Mouse (Mus musculus) embryonic facial prominence, embryonic 13.5 days (tissue): ENCODE results near the gene Tjp2. TPM values are rescaled to one million over a fixed set of nuclear protein-coding genes. Genes with fewer than 3 reads are reported as not detected.

ENCODE experiments used
- ATAC-seq: fragments of 200-750 bp; cut with Nextera tagmentation; 2 replicates; pipeline ENCODE4 v1.8.0; 2017; ENCODE audit warnings: low read depth; ENCODE audit not compliant: insufficient number of reproducible peaks, insufficient read depth, low FRiP score, low TSS enrichment
- H3K27ac ChIP-seq: fragments of 300-500 bp; sonication (generic); 2 replicates; pipeline ENCODE4 v1.5.1; 2015; ENCODE audit warnings: moderate library complexity, mild to moderate bottlenecking, inconsistent platforms
- H3K27me3 ChIP-seq: fragments of 300-500 bp; sonication (generic); 2 replicates; pipeline ENCODE4 v1.6.1; 2015; ENCODE audit warnings: mild to moderate bottlenecking, inconsistent platforms
- H3K36me3 ChIP-seq: fragments of 300-500 bp; sonication (generic); 2 replicates; pipeline ENCODE4 v1.6.1; 2015; ENCODE audit warnings: mild to moderate bottlenecking, inconsistent platforms
- H3K4me1 ChIP-seq: fragments of 300-500 bp; sonication (generic); 2 replicates; pipeline ENCODE4 v1.6.1; 2015; ENCODE audit warnings: inconsistent platforms
- H3K4me2 ChIP-seq: fragments of 300-500 bp; sonication (generic); 2 replicates; pipeline ENCODE4 v1.6.1; 2015; ENCODE audit warnings: moderate library complexity, mild to moderate bottlenecking, inconsistent platforms
- H3K4me3 ChIP-seq: fragments of 300-500 bp; sonication (generic); 2 replicates; pipeline ENCODE4 v1.5.1; 2015; ENCODE audit warnings: mild to moderate bottlenecking, inconsistent platforms
- H3K9ac ChIP-seq: fragments of 300-500 bp; sonication (generic); 2 replicates; pipeline ENCODE4 v1.6.1; 2015; ENCODE audit warnings: mild to moderate bottlenecking, inconsistent platforms
- H3K9me3 ChIP-seq: fragments of 300-500 bp; sonication (generic); 2 replicates; pipeline ENCODE4 v1.6.1; 2016; ENCODE audit warnings: inconsistent platforms
- WGBS: fragments of 180-500 bp; shearing (Covaris S2); methylation state at CpG from one replicate; pipeline ENCODE4 v1.1.7; 2015; ENCODE audit warnings: mixed read lengths; 5-methylcytosine and 5-hydroxymethylcytosine counted together
- polyA plus RNA-seq: library from polyadenylated mRNA; unstranded; fragments of >200 nt; fragmentation: Nextera tagmentation; extraction: Ambion mirVana; gene quantifications from 2 replicates; pipeline ENCODE4 v1.2.1, GENCODE M21; 2015

Tjp2 gene
- polyA plus RNA-seq, 1 experiment from 2014 or later = 16.5 TPM

- Histone ChIP-seq H3K9me3 (no peaks in the 10 kb centered on the region), H3K27ac (no peak overlapping the region), H3K27me3 (no peaks in the 10 kb centered on the region; the same call in 1 of the 2 replicates), H3K9ac (no peak overlapping the region), H3K36me3 (no peaks in the 10 kb centered on the region), H3K4me2 (no peak overlapping the region), H3K4me3 (no peak overlapping the region), H3K4me1 (no peaks in the 10 kb centered on the region)
- WGBS = 51% methylated on average over 2 of the region's 2 CpGs
- ATAC-seq = no peak
Observed at GRCm38 (mm10) chr19:24050514-24050913, 174.3 kb downstream of the Tjp2 start.

GRCm38 (mm10) chr19:24049329-24049728 lies 175.5 kb downstream of the Tjp2 start:
- 90% methylated on average over 3 of the region's 3 CpGs for WGBS
- Histone ChIP-seq H3K4me1 (no peaks in the 10 kb centered on the region), H3K4me2 (no peak overlapping the region), H3K9me3 (no peaks in the 10 kb centered on the region), H3K9ac (no peak overlapping the region), H3K36me3 (no peaks in the 10 kb centered on the region), H3K4me3 (no peak overlapping the region), H3K27ac (no peak overlapping the region), H3K27me3 (no peaks in the 10 kb centered on the region; the same call in 1 of the 2 replicates)
- no peak for ATAC-seq

GRCm38 (mm10) chr19:24046395-24046993 lies 178.3 kb downstream of the Tjp2 start:
- Histone ChIP-seq H3K27me3 (no peaks in the 10 kb centered on the region; the same call in 1 of the 2 replicates), H3K4me3 (no peak overlapping the region), H3K9ac (no peak overlapping the region), H3K27ac (no peak overlapping the region), H3K9me3 (no peaks in the 10 kb centered on the region), H3K4me1 (no peaks in the 10 kb centered on the region), H3K4me2 (no peak overlapping the region), H3K36me3 (no peaks in the 10 kb centered on the region)
- ATAC-seq = no peak
- 88% methylated on average over 10 of the region's 10 CpGs for WGBS

Other genes with a start within 250 kb of the Tjp2 start
- 0.47 and 0.48 TPM in 2 replicates for gene Fam189a2, start 194.0 kb downstream of the Tjp2 start, polyA plus RNA-seq
- 52.3 and 54.6 TPM in 2 replicates for gene Fxn, start 55.6 kb upstream of the Tjp2 start, polyA plus RNA-seq